ENCODE assay signal across 8 mouse cellular contexts in genomic region chr9:56995198-56996027, GRCm38 (mm10). TPM values are rescaled to one million over a fixed set of nuclear protein-coding genes. Genes with fewer than 3 reads are reported as not detected.
DNase-seq lines count a peak whose midpoint lies in the region; ATAC-seq and TF ChIP-seq lines count a peak whose summit lies in the region.

No protein-coding gene starts in this region.

- TF ChIP-seq RAD21 in MEL (IDR thresholded peaks at IDR 0.05; ENCODE audit: low read depth, low read length), result no peak

- H3K9ac ChIP-seq in MEL (ENCODE audit: control insufficient read depth, low read depth, low read length, poor library complexity, severe bottlenecking), result peak overlapping the region; percentile 87
- H3K9ac ChIP-seq in forebrain, embryonic 13.5 days, result peak overlapping the region; percentile 98

- peak overlapping the region; percentile 60 for H3K27ac ChIP-seq in MEL (ENCODE audit: control insufficient read depth, low read depth, low read length)
- H3K27ac ChIP-seq in forebrain, embryonic 13.5 days, result peak overlapping the region; percentile 96

- no peak for TF ChIP-seq CTCF in MEL (IDR thresholded peaks at IDR 0.05 in 2 of 3, conservative IDR thresholded peaks at IDR 0.05 in 1 of 3; ENCODE audit: control insufficient read depth in 1 of 3, insufficient read depth in 1 of 3, low read depth in 2 of 3, low read length in 3 of 3, poor library complexity in 1 of 3, severe bottlenecking in 1 of 3)

- peaks cover 8% of the 10 kb centered on the region in 2 experiments; a peak in 3 of 4 replicates for H3K4me1 ChIP-seq in MEL (ENCODE audit: control insufficient read depth in 1 of 2, insufficient read depth in 2 of 2, low read length in 2 of 2)
- H3K4me1 ChIP-seq in forebrain, embryonic 13.5 days, result peaks cover 12% of the 10 kb centered on the region

- TF ChIP-seq EP300 in MEL (IDR thresholded peaks at IDR 0.05; ENCODE audit: low read depth in 1 of 2, low read length in 2 of 2), result no peak

- H3K36me3 ChIP-seq in MEL (ENCODE audit: control insufficient read depth in 1 of 2, insufficient read depth in 2 of 2, low read length in 2 of 2), result peaks cover 0 to 11% of the 10 kb centered on the region in 2 experiments; a peak in 2 of 4 replicates
- no peaks in the 10 kb centered on the region for H3K36me3 ChIP-seq in forebrain, embryonic 13.5 days (ENCODE audit: poor library complexity, severe bottlenecking)

- peak overlapping the region; percentile 72 for H3K4me2 ChIP-seq in forebrain, embryonic 13.5 days

- H3K4me3 ChIP-seq in MEL (ENCODE audit: control insufficient read depth in 1 of 2, insufficient read depth in 1 of 2, low read depth in 2 of 2, low read length in 2 of 2), result peak overlapping the region; percentile 81 to 99
- H3K4me3 ChIP-seq in forebrain, embryonic 13.5 days, result peak overlapping the region; percentile 93

- intact Hi-C loops in heart, postnatal 14 days (cut with DNase I), result loop anchor here (2.0 to 10.0 kb wide), 2 partner anchors 45 to 61 kb away; partner anchors contain the start of genes Imp3 and Snupn

- ATAC-seq in cerebellum, adult (ENCODE audit: insufficient number of reproducible peaks, low FRiP score, low TSS enrichment), result peak; percentile 57; the same call in 1 of the 2 replicates
- ATAC-seq in forebrain, embryonic 13.5 days, result peak; percentile 71

- peak; percentile 53 for DNase-seq in MEL (ENCODE audit: low read depth, low spot score)
- peak; percentile 69 to 71 for DNase-seq in heart, postnatal 14 days
- peak; percentile 27 for DNase-seq in large intestine, adult 2 months (ENCODE audit: low read depth, low spot score)
- DNase-seq in lung, postnatal 10 days, result peak; percentile 65
- DNase-seq in ovary, postnatal 36 days (ENCODE audit: low spot score), result peak; percentile 68
- peak; percentile 74 for DNase-seq in urinary bladder, adult 2 months (ENCODE audit: low spot score)

- no peaks in the 10 kb centered on the region for H3K27me3 ChIP-seq in MEL (ENCODE audit: control insufficient read depth in 1 of 2, insufficient read depth in 2 of 2, low read length in 2 of 2)
- no peaks in the 10 kb centered on the region for H3K27me3 ChIP-seq in forebrain, embryonic 13.5 days

- WGBS in forebrain, embryonic 13.5 days, result under 1% methylated on average over 60 of the region's 80 CpGs
- under 1% methylated on average over 80 of the region's 80 CpGs for WGBS in large intestine, adult 2 months

- H3K79me2 ChIP-seq in MEL (ENCODE audit: control insufficient read depth, insufficient read depth, low read length, poor library complexity), result peaks cover 18% of the 10 kb centered on the region

- TF ChIP-seq POLR2A in MEL (IDR thresholded peaks at IDR 0.05; ENCODE audit: control insufficient read depth in 1 of 2, insufficient read depth in 1 of 2, low read depth in 1 of 2, low read length in 2 of 2, poor library complexity in 1 of 2), result no peak; a peak in 2 of 4 replicates

- no peaks in the 10 kb centered on the region for H3K9me3 ChIP-seq in MEL (replicated peaks; ENCODE audit: insufficient read depth, low read length)
- no peaks in the 10 kb centered on the region for H3K9me3 ChIP-seq in forebrain, embryonic 13.5 days (replicated peaks)

TF ChIP-seq in MEL, 35 proteins besides CTCF, POLR2A, EP300 and RAD21:
- TF ChIP-seq POLR2AphosphoS2 (IDR thresholded peaks at IDR 0.05; ENCODE audit: low read length), result no peak
- TF ChIP-seq ZC3H11A (IDR thresholded peaks at IDR 0.05; ENCODE audit: low read depth, low read length), result no peak
- 0 out of 2 replicates have a peak, but pooled peaks have one; percentile 6 for TF ChIP-seq TCF12 (IDR thresholded peaks at IDR 0.05; ENCODE audit: low read depth, low read length)
- TF ChIP-seq GABPA (IDR thresholded peaks at IDR 0.05; ENCODE audit: low read depth, low read length), result no peak
- no peak for TF ChIP-seq HCFC1 (IDR thresholded peaks at IDR 0.05; ENCODE audit: low read depth, low read length)
- no peak for TF ChIP-seq MYB (IDR thresholded peaks at IDR 0.05; ENCODE audit: low read depth, low read length)
- TF ChIP-seq MAZ (IDR thresholded peaks at IDR 0.05; ENCODE audit: low read depth, low read length), result no peak
- TF ChIP-seq MAX (IDR thresholded peaks at IDR 0.05; ENCODE audit: low read length), result peak; percentile 41; the same call in 1 of the 2 replicates
- no peak for TF ChIP-seq KAT2A (conservative IDR thresholded peaks at IDR 0.05; ENCODE audit: low read depth, low read length)
- TF ChIP-seq RCOR1 (IDR thresholded peaks at IDR 0.05; ENCODE audit: low read depth, low read length), result no peak
- no peak for TF ChIP-seq USF1 (IDR thresholded peaks at IDR 0.05; ENCODE audit: low read depth, low read length)
- no peak for TF ChIP-seq JUND (IDR thresholded peaks at IDR 0.05; ENCODE audit: low read depth, low read length)
- TF ChIP-seq ZNF384 (IDR thresholded peaks at IDR 0.05; ENCODE audit: low read depth, low read length), result no peak
- TF ChIP-seq UBTF (IDR thresholded peaks at IDR 0.05; ENCODE audit: borderline replicate concordance, insufficient read depth, low read depth, low read length), result peak; percentile 83
- no peak for TF ChIP-seq USF2 (IDR thresholded peaks at IDR 0.05; ENCODE audit: borderline replicate concordance in 1 of 2, insufficient read depth in 1 of 2, low read depth in 1 of 2, low read length in 2 of 2)
- no peak for TF ChIP-seq GATA1 (IDR thresholded peaks at IDR 0.05; ENCODE audit: low read depth, low read length)
- TF ChIP-seq SIN3A (IDR thresholded peaks at IDR 0.05; ENCODE audit: low read length), result peak; percentile 56; the same call in 1 of the 2 replicates
- no peak for TF ChIP-seq POLR2AphosphoS5 (IDR thresholded peaks at IDR 0.05; ENCODE audit: borderline replicate concordance, low read depth, low read length)
- TF ChIP-seq MYC (IDR thresholded peaks at IDR 0.05; ENCODE audit: low read depth, low read length), result no peak
- peak; percentile 48; the same call in 1 of the 2 replicates for TF ChIP-seq MXI1 (IDR thresholded peaks at IDR 0.05; ENCODE audit: low read depth, low read length)
- TF ChIP-seq BHLHE40 (IDR thresholded peaks at IDR 0.05; ENCODE audit: borderline replicate concordance, low read depth, low read length), result no peak
- no peak for TF ChIP-seq MEF2A (IDR thresholded peaks at IDR 0.05; ENCODE audit: extremely low read depth, insufficient replicate concordance, low read depth, low read length, poor library complexity, severe bottlenecking)

RNA-seq across cellular contexts. Expression of gene Ptpn9, which starts 0.7 kb away (rescaled TPM):
- total RNA-seq in MEL (2012; rRNA removed), result 10.6 and 12.0 TPM in 2 replicates
- polyA plus RNA-seq in MEL (2012; ENCODE audit: insufficient read depth in 1 of 2, insufficient read length in 2 of 2, low read depth in 1 of 2, low replicate concordance in 2 of 2, missing spikeins in 1 of 2), result 10 to 100 TPM in 1 of 2 experiments, not detected in 1; 24.3 TPM
- polyA plus RNA-seq in forebrain, embryonic 13.5 days (2015; fragmentation: Nextera tagmentation; extraction: Ambion mirVana), result 20.0 and 20.7 TPM in 2 replicates
- total RNA-seq in heart, postnatal 14 days (2021), result 10 to 100 TPM; 13.5 to 16.3 TPM
- polyA plus RNA-seq in large intestine, adult 2 months (2012; rRNA removed), result 12.0 and 14.2 TPM in 2 replicates
- 26.2 TPM in 2 replicates for polyA plus RNA-seq in urinary bladder, adult 2 months (2012; rRNA removed)

RNA-seq across cellular contexts. Expression of gene Snupn, which starts 44.7 kb away (rescaled TPM):
- total RNA-seq in MEL (2012; rRNA removed), result 13.0 and 14.6 TPM in 2 replicates
- polyA plus RNA-seq in MEL (2012; ENCODE audit: insufficient read depth in 1 of 2, insufficient read length in 2 of 2, low read depth in 1 of 2, low replicate concordance in 2 of 2, missing spikeins in 1 of 2), result 10 to 100 TPM in 1 of 2 experiments, not detected in 1; 14.7 TPM
- polyA plus RNA-seq in forebrain, embryonic 13.5 days (2015; fragmentation: Nextera tagmentation; extraction: Ambion mirVana), result 30.0 and 33.7 TPM in 2 replicates
- total RNA-seq in heart, postnatal 14 days (2021), result 1 to 10 TPM; 8.9 to 9.9 TPM
- 3.2 and 3.9 TPM in 2 replicates for polyA plus RNA-seq in large intestine, adult 2 months (2012; rRNA removed)
- 11.3 and 13.0 TPM in 2 replicates for polyA plus RNA-seq in urinary bladder, adult 2 months (2012; rRNA removed)

RNA-seq across cellular contexts. Expression of gene Imp3, which starts 58.1 kb away (rescaled TPM):
- 160 and 183 TPM in 2 replicates for total RNA-seq in MEL (2012; rRNA removed)
- polyA plus RNA-seq in MEL (2012; ENCODE audit: insufficient read depth in 1 of 2, insufficient read length in 2 of 2, low read depth in 1 of 2, low replicate concordance in 2 of 2, missing spikeins in 1 of 2), result 100 to 1,000 TPM in 1 of 2 experiments, not detected in 1; 154 TPM
- polyA plus RNA-seq in forebrain, embryonic 13.5 days (2015; fragmentation: Nextera tagmentation; extraction: Ambion mirVana), result 86.6 and 89.0 TPM in 2 replicates
- total RNA-seq in heart, postnatal 14 days (2021), result 10 to 100 TPM; 45.6 to 46.6 TPM
- 117 and 124 TPM in 2 replicates for polyA plus RNA-seq in large intestine, adult 2 months (2012; rRNA removed)
- polyA plus RNA-seq in urinary bladder, adult 2 months (2012; rRNA removed), result 121 and 136 TPM in 2 replicates

Comparison
In these comparisons a context has a peak if more than half of its experiments do, and no peak if none do; other contexts are left out.
1. Peak in every context shown above with its lines: DNase-seq, ATAC-seq, H3K4me3 ChIP-seq and H3K27ac ChIP-seq.